In the genomic region with DNA sequence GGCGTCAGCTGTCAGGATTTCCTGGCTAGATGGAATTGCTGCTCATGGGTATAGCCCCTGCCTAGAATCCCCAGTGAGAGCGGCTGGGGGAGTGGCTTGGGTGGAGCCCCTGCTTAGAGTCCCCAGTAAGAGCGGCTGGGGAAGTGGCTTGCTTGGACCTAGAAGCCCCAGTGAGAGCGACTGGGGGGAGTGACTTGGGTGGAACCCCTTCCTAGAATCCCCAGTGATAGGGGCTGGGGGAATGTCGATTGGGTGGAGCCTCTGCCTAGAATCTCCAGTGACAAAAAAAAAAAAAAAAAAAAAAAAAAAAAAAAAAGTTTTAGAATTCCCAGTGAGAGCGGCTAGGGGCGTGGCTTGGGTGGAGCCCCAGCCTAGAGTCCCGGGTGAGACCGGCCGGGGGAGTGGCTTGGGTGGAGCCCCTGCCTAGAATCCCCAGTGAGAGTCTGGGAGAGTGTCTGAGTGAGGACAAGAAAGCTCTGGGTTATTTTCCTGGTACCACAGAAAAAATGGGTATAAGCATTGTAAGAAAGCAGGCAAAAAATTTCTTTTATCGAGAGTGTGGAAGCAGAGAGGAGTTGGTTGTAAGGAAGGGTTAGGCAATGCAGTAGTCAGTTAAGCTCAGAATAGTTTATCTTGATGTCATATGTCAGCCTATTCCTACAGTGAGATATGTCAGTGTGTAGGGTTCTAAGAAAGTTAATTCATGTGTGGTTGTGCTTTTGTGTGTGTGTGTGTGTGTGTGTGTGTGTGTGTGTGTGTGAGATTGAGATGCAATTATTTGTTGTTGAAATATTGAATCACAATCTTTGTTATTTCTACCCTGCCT, we compare ENCODE assay signal across 7 mouse cellular contexts. TPM values are rescaled to one million over a fixed set of nuclear protein-coding genes. Genes with fewer than 3 reads are reported as not detected.
DNase-seq lines count a peak whose midpoint lies in the region; ATAC-seq and TF ChIP-seq lines count a peak whose summit lies in the region.

No protein-coding gene starts in this region.

- H3K27ac ChIP-seq in forebrain, embryonic 10.5 days = no peak overlapping the region
- no peak overlapping the region for H3K27ac ChIP-seq in intestine, embryonic 14.5 days (ENCODE audit: low read depth)
- no peak overlapping the region for H3K27ac ChIP-seq in left cerebral cortex, adult 2 months

- intact Hi-C loops in left cerebral cortex, adult 2 months (cut with DNase I) = no loop called here

- no peak overlapping the region for H3K9ac ChIP-seq in intestine, embryonic 14.5 days (ENCODE audit: low read length)

- H3K4me2 ChIP-seq in intestine, embryonic 14.5 days (ENCODE audit: low read length) = peak overlapping the region; percentile 18; the same call in 1 of the 2 replicates

- H3K9me3 ChIP-seq in forebrain, embryonic 10.5 days = no peaks in the 10 kb centered on the region
- no peaks in the 10 kb centered on the region for H3K9me3 ChIP-seq in intestine, embryonic 14.5 days (ENCODE audit: control insufficient read depth, low read length)

- H3K27me3 ChIP-seq in forebrain, embryonic 10.5 days (ENCODE audit: poor library complexity, severe bottlenecking) = no peaks in the 10 kb centered on the region; the same call in 1 of the 2 replicates
- no peaks in the 10 kb centered on the region for H3K27me3 ChIP-seq in intestine, embryonic 14.5 days (replicated peaks; ENCODE audit: control insufficient read depth, insufficient read depth, low read length)

- 2% methylated on average over 11 of the region's 11 CpGs for WGBS in forebrain, embryonic 10.5 days
- WGBS in intestine, embryonic 14.5 days = 1% methylated on average over 11 of the region's 11 CpGs

- TF ChIP-seq CTCF in left cerebral cortex, adult 2 months (IDR thresholded peaks at IDR 0.05) = no peak

- peak; percentile 94 for ATAC-seq in intestine, embryonic 14.5 days (replicated peaks; ENCODE audit: low FRiP score, low TSS enrichment, low read depth)
- peak; percentile 77 for ATAC-seq in megakaryocyte progenitor cell, adult 5-6 weeks (replicated peaks; ENCODE audit: poor library complexity)
- ATAC-seq in activated CD4-positive, CD25-positive, alpha-beta regulatory T cell, adult 4 months = no peak

- peak overlapping the region; percentile 26; the same call in 1 of the 2 replicates for H3K4me3 ChIP-seq in forebrain, embryonic 10.5 days
- no peak overlapping the region for H3K4me3 ChIP-seq in intestine, embryonic 14.5 days (ENCODE audit: low read depth, low read length)
- no peak overlapping the region for H3K4me3 ChIP-seq in left cerebral cortex, adult 2 months

- H3K36me3 ChIP-seq in forebrain, embryonic 10.5 days (replicated peaks) = no peaks in the 10 kb centered on the region
- no peaks in the 10 kb centered on the region for H3K36me3 ChIP-seq in intestine, embryonic 14.5 days (ENCODE audit: control insufficient read depth, insufficient read depth, low read length)

- peaks cover 15% of the 10 kb centered on the region for H3K4me1 ChIP-seq in forebrain, embryonic 10.5 days
- H3K4me1 ChIP-seq in intestine, embryonic 14.5 days (replicated peaks; ENCODE audit: control insufficient read depth, insufficient read depth, low read length) = peaks cover 4% of the 10 kb centered on the region; the same call in 1 of the 2 replicates

- peak; percentile 25 for DNase-seq in urinary bladder, postnatal 14 days (ENCODE audit: low spot score)
- no peak for DNase-seq in urinary bladder, adult 2 months (ENCODE audit: low spot score)
- peak; percentile 31 for DNase-seq in forebrain, embryonic 10.5 days (ENCODE audit: extremely low spot score, low spot score)
- DNase-seq in intestine, embryonic 14.5 days (ENCODE audit: low spot score) = peak; percentile 66
- no peak for DNase-seq in left cerebral cortex, adult 2 months (ENCODE audit: extremely low spot score in 1 of 2, low spot score in 2 of 2)

RNA-seq across cellular contexts. Expression of a gene that starts 13.6 kb away (rescaled TPM):
- polyA plus RNA-seq in urinary bladder, adult 2 months (2012; rRNA removed) = 5.7 and 8.8 TPM in 2 replicates
- 10.6 and 11.3 TPM in 2 replicates for polyA plus RNA-seq in forebrain, embryonic 10.5 days (2016; fragmentation: Nextera tagmentation; extraction: Ambion mirVana)
- polyA plus RNA-seq in intestine, embryonic 14.5 days (2014; fragmentation: Nextera tagmentation; extraction: Ambion mirVana) = 10.4 and 10.8 TPM in 2 replicates
- total RNA-seq in megakaryocyte progenitor cell, adult 5-6 weeks (2015) = 1.2 and 2.2 TPM in 2 replicates
- total RNA-seq in megakaryocyte progenitor cell, adult 5-6 weeks (2017) = 0.27 and 0.29 TPM in 2 replicates
- polyA plus RNA-seq in activated CD4-positive, CD25-positive, alpha-beta regulatory T cell, adult 4 months (2017; shearing (Covaris generic)) = 1 to 10 TPM; 9.0 to 9.9 TPM
- total RNA-seq in left cerebral cortex, adult 2 months (2021) = under 1 TPM; 0.27 to 0.44 TPM

RNA-seq across cellular contexts. Expression of a gene that starts 30.8 kb away (rescaled TPM):
- 0.18 and 0.25 TPM in 2 replicates for polyA plus RNA-seq in urinary bladder, adult 2 months (2012; rRNA removed)
- not detected in 2 replicates for polyA plus RNA-seq in forebrain, embryonic 10.5 days (2016; fragmentation: Nextera tagmentation; extraction: Ambion mirVana)
- polyA plus RNA-seq in intestine, embryonic 14.5 days (2014; fragmentation: Nextera tagmentation; extraction: Ambion mirVana) = not detected in 2 replicates
- not detected in 2 replicates for total RNA-seq in megakaryocyte progenitor cell, adult 5-6 weeks (2015)
- total RNA-seq in megakaryocyte progenitor cell, adult 5-6 weeks (2017) = not detected in 2 replicates
- 1 to 10 TPM; 1.1 to 2.1 TPM for polyA plus RNA-seq in activated CD4-positive, CD25-positive, alpha-beta regulatory T cell, adult 4 months (2017; shearing (Covaris generic))
- under 1 TPM in 1 of 2 experiments, not detected in 1; 0.58 TPM for total RNA-seq in left cerebral cortex, adult 2 months (2021)

RNA-seq across cellular contexts. Expression of a gene that starts 31.2 kb away (rescaled TPM):
- polyA plus RNA-seq in urinary bladder, adult 2 months (2012; rRNA removed) = 3.8 and 5.9 TPM in 2 replicates
- polyA plus RNA-seq in forebrain, embryonic 10.5 days (2016; fragmentation: Nextera tagmentation; extraction: Ambion mirVana) = 36.2 and 40.1 TPM in 2 replicates
- 36.4 and 43.1 TPM in 2 replicates for polyA plus RNA-seq in intestine, embryonic 14.5 days (2014; fragmentation: Nextera tagmentation; extraction: Ambion mirVana)
- total RNA-seq in megakaryocyte progenitor cell, adult 5-6 weeks (2015) = not detected in 2 replicates
- 0.12 TPM in 1 of 2 replicates, not detected in the other for total RNA-seq in megakaryocyte progenitor cell, adult 5-6 weeks (2017)
- 1 to 10 TPM; 3.5 to 4.2 TPM for polyA plus RNA-seq in activated CD4-positive, CD25-positive, alpha-beta regulatory T cell, adult 4 months (2017; shearing (Covaris generic))
- total RNA-seq in left cerebral cortex, adult 2 months (2021) = 100 to 1,000 TPM; 584 to 587 TPM

RNA-seq across cellular contexts. Expression of a gene that starts 40.4 kb away (rescaled TPM):
- 5.1 and 6.1 TPM in 2 replicates for polyA plus RNA-seq in urinary bladder, adult 2 months (2012; rRNA removed)
- 2.7 and 4.1 TPM in 2 replicates for polyA plus RNA-seq in forebrain, embryonic 10.5 days (2016; fragmentation: Nextera tagmentation; extraction: Ambion mirVana)
- polyA plus RNA-seq in intestine, embryonic 14.5 days (2014; fragmentation: Nextera tagmentation; extraction: Ambion mirVana) = 6.3 and 6.4 TPM in 2 replicates
- 7.6 and 11.5 TPM in 2 replicates for total RNA-seq in megakaryocyte progenitor cell, adult 5-6 weeks (2015)
- total RNA-seq in megakaryocyte progenitor cell, adult 5-6 weeks (2017) = 3.5 and 8.8 TPM in 2 replicates
- 100 to 1,000 TPM; 205 to 208 TPM for polyA plus RNA-seq in activated CD4-positive, CD25-positive, alpha-beta regulatory T cell, adult 4 months (2017; shearing (Covaris generic))
- 1 to 10 TPM; 1.0 to 1.5 TPM for total RNA-seq in left cerebral cortex, adult 2 months (2021)

RNA-seq across cellular contexts. Expression of a gene that starts 59.1 kb away (rescaled TPM):
- 34.2 and 71.3 TPM in 2 replicates for polyA plus RNA-seq in urinary bladder, adult 2 months (2012; rRNA removed)
- polyA plus RNA-seq in forebrain, embryonic 10.5 days (2016; fragmentation: Nextera tagmentation; extraction: Ambion mirVana) = 10.0 and 10.6 TPM in 2 replicates
- 11.2 and 12.2 TPM in 2 replicates for polyA plus RNA-seq in intestine, embryonic 14.5 days (2014; fragmentation: Nextera tagmentation; extraction: Ambion mirVana)
- 10.9 and 13.4 TPM in 2 replicates for total RNA-seq in megakaryocyte progenitor cell, adult 5-6 weeks (2015)
- total RNA-seq in megakaryocyte progenitor cell, adult 5-6 weeks (2017) = 1.6 and 2.0 TPM in 2 replicates
- polyA plus RNA-seq in activated CD4-positive, CD25-positive, alpha-beta regulatory T cell, adult 4 months (2017; shearing (Covaris generic)) = 1 to 10 TPM; 1.5 to 3.2 TPM
- total RNA-seq in left cerebral cortex, adult 2 months (2021) = 100 to 1,000 TPM; 322 to 366 TPM

Comparison
In these comparisons a context has a peak if more than half of its experiments do, and no peak if none do; other contexts are left out.
1. DNase-seq: peak in urinary bladder, postnatal 14 days (single experiment), forebrain, embryonic 10.5 days (single experiment) and intestine, embryonic 14.5 days (single experiment); none in urinary bladder, adult 2 months (single experiment) and left cerebral cortex, adult 2 months (0 of 2).